ENCODE assay signal across 9 mouse cellular contexts in genomic region chr14:76874542-76875265, GRCm38 (mm10).
DNase-seq lines count a peak whose midpoint lies in the region; ATAC-seq lines count a peak whose summit lies in the region.
"Had no signal": no experiment of that assay in that cellular context is flagged by ENCODE, and none has a peak within 500 bp of the region (broad histone marks: within the 10 kb centered on the region; RNA-seq: fewer than 3 reads in every experiment).

No protein-coding gene starts in this region.

- WGBS in heart, embryonic 12.5 days = 41% methylated on average over 8 of the region's 8 CpGs
- WGBS in embryonic facial prominence, embryonic 13.5 days = 43% methylated on average over 8 of the region's 8 CpGs
- 20% methylated on average over 8 of the region's 8 CpGs for WGBS in kidney, embryonic 14.5 days
- 28% methylated on average over 8 of the region's 8 CpGs for WGBS in midbrain, embryonic 13.5 days

- H3K27ac ChIP-seq in heart, embryonic 12.5 days (ENCODE audit: poor library complexity, severe bottlenecking) = peak overlapping the region; percentile 26; the same call in 1 of the 2 replicates
- peak overlapping the region; percentile 23 for H3K27ac ChIP-seq in embryonic facial prominence, embryonic 13.5 days
- peak overlapping the region; percentile 77; the same call in 1 of the 2 replicates for H3K27ac ChIP-seq in kidney, embryonic 14.5 days (ENCODE audit: low read depth, low read length)
- peak overlapping the region; percentile 74 for H3K27ac ChIP-seq in midbrain, embryonic 13.5 days

- no peak overlapping the region for H3K4me2 ChIP-seq in heart, embryonic 12.5 days
- no peak overlapping the region for H3K4me2 ChIP-seq in embryonic facial prominence, embryonic 13.5 days
- no peak overlapping the region for H3K4me2 ChIP-seq in kidney, embryonic 14.5 days (replicated peaks; ENCODE audit: low read depth, low read length)
- no peak overlapping the region for H3K4me2 ChIP-seq in midbrain, embryonic 13.5 days (replicated peaks)

- intact Hi-C loops in heart, postnatal 36 days (cut with DNase I) = loop anchor here (2.0 to 5.0 kb wide), 3 partner anchors 54 to 217 kb away; no protein-coding TSS in a partner anchor

- H3K36me3 ChIP-seq in heart, embryonic 12.5 days = no peaks in the 10 kb centered on the region
- no peaks in the 10 kb centered on the region for H3K36me3 ChIP-seq in embryonic facial prominence, embryonic 13.5 days
- no peaks in the 10 kb centered on the region for H3K36me3 ChIP-seq in kidney, embryonic 14.5 days (ENCODE audit: control insufficient read depth, insufficient read depth, low read length)
- H3K36me3 ChIP-seq in midbrain, embryonic 13.5 days = no peaks in the 10 kb centered on the region

- H3K4me3 ChIP-seq in heart, embryonic 12.5 days = no peak overlapping the region
- no peak overlapping the region for H3K4me3 ChIP-seq in embryonic facial prominence, embryonic 13.5 days
- H3K4me3 ChIP-seq in kidney, embryonic 14.5 days (ENCODE audit: low read length) = no peak overlapping the region
- H3K4me3 ChIP-seq in midbrain, embryonic 13.5 days (replicated peaks) = no peak overlapping the region

- ATAC-seq in heart, embryonic 12.5 days (ENCODE audit: insufficient number of reproducible peaks, low FRiP score) = peak; percentile 82
- ATAC-seq in embryonic facial prominence, embryonic 13.5 days (ENCODE audit: insufficient number of reproducible peaks, insufficient read depth, low FRiP score, low TSS enrichment, low read depth) = no peak
- peak; percentile 85 for ATAC-seq in kidney, embryonic 14.5 days (ENCODE audit: low FRiP score, low TSS enrichment)
- ATAC-seq in midbrain, embryonic 13.5 days = peak; percentile 94
- ATAC-seq: Patski had no signal

- DNase-seq in heart, postnatal 36 days = no peak
- no peak for DNase-seq in left cerebral cortex, adult 11 months (ENCODE audit: low spot score)
- DNase-seq in MN1 (ENCODE audit: low spot score) = no peak
- DNase-seq in spleen, postnatal 10 days (ENCODE audit: low spot score in 2 of 2) = no peak

- H3K9me3 ChIP-seq in heart, embryonic 12.5 days (replicated peaks) = no peaks in the 10 kb centered on the region
- H3K9me3 ChIP-seq in embryonic facial prominence, embryonic 13.5 days = no peaks in the 10 kb centered on the region
- no peaks in the 10 kb centered on the region for H3K9me3 ChIP-seq in kidney, embryonic 14.5 days (ENCODE audit: control insufficient read depth, low read length)
- no peaks in the 10 kb centered on the region for H3K9me3 ChIP-seq in midbrain, embryonic 13.5 days

- H3K27me3 ChIP-seq in heart, embryonic 12.5 days (replicated peaks) = no peaks in the 10 kb centered on the region
- H3K27me3 ChIP-seq in embryonic facial prominence, embryonic 13.5 days = no peaks in the 10 kb centered on the region
- H3K27me3 ChIP-seq in kidney, embryonic 14.5 days (ENCODE audit: control insufficient read depth, insufficient read depth, low read length) = no peaks in the 10 kb centered on the region
- no peaks in the 10 kb centered on the region for H3K27me3 ChIP-seq in midbrain, embryonic 13.5 days
- H3K27me3 ChIP-seq: Patski had no signal

- H3K9ac ChIP-seq in heart, embryonic 12.5 days = no peak overlapping the region
- H3K9ac ChIP-seq in embryonic facial prominence, embryonic 13.5 days = no peak overlapping the region; the same call in 1 of the 2 replicates
- no peak overlapping the region for H3K9ac ChIP-seq in kidney, embryonic 14.5 days (ENCODE audit: low read depth, low read length)
- 0 out of 2 replicates have a peak overlapping the region, but pooled peaks have one; percentile 19 for H3K9ac ChIP-seq in midbrain, embryonic 13.5 days (replicated peaks)

- peaks cover 19% of the 10 kb centered on the region for H3K4me1 ChIP-seq in heart, embryonic 12.5 days (replicated peaks)
- H3K4me1 ChIP-seq in embryonic facial prominence, embryonic 13.5 days = peaks cover 26% of the 10 kb centered on the region
- H3K4me1 ChIP-seq in kidney, embryonic 14.5 days (ENCODE audit: control insufficient read depth, insufficient read depth, low read length) = peaks cover 16% of the 10 kb centered on the region
- peaks cover 25% of the 10 kb centered on the region for H3K4me1 ChIP-seq in midbrain, embryonic 13.5 days (replicated peaks)

Comparison
In these comparisons a context has a peak if more than half of its experiments do, and no peak if none do; other contexts are left out.
1. H3K27ac ChIP-seq: peak in every context shown above with its lines; median percentile 77 in kidney, embryonic 14.5 days; 74 in midbrain, embryonic 13.5 days; 26 in heart, embryonic 12.5 days; 23 in embryonic facial prominence, embryonic 13.5 days.